ENCODE assay signal across 10 mouse cellular contexts in genomic region chr4:119948922-119949614, GRCm38 (mm10).
DNase-seq lines count a peak whose midpoint lies in the region; ATAC-seq and TF ChIP-seq lines count a peak whose summit lies in the region.
"Had no signal": no experiment of that assay in that cellular context is flagged by ENCODE, and none has a peak within 500 bp of the region (broad histone marks: within the 10 kb centered on the region; RNA-seq: fewer than 3 reads in every experiment).

No protein-coding gene starts in this region.

- H3K9me3 ChIP-seq in kidney, embryonic 15.5 days (replicated peaks): no peaks in the 10 kb centered on the region
- H3K9me3 ChIP-seq in midbrain, postnatal 0 days (ENCODE audit: low read length): no peaks in the 10 kb centered on the region
- H3K9me3 ChIP-seq: liver, embryonic 12.5 days had no signal

- peak; percentile 49 for DNase-seq in adrenal gland, adult 8-10 months
- DNase-seq in adrenal gland, adult 18-20 months (ENCODE audit: low spot score in 2 of 2): no peak
- DNase-seq in layer of hippocampus, adult 2 months (ENCODE audit: low spot score in 2 of 2): no peak
- no peak for DNase-seq in layer of hippocampus, postnatal 36 days
- DNase-seq in adrenal gland, postnatal 36 days: peak; percentile 39 to 50
- no peak for DNase-seq in midbrain, postnatal 0 days (ENCODE audit: low spot score)

- H3K27ac ChIP-seq in layer of hippocampus, adult 2 months: peak overlapping the region; percentile 61
- H3K27ac ChIP-seq in kidney, embryonic 15.5 days: no peak overlapping the region
- no peak overlapping the region for H3K27ac ChIP-seq in midbrain, postnatal 0 days (ENCODE audit: low read depth, low read length)
- H3K27ac ChIP-seq: hindbrain, embryonic 12.5 days; liver, embryonic 12.5 days had no signal

- H3K4me1 ChIP-seq in kidney, embryonic 15.5 days: no peaks in the 10 kb centered on the region
- peaks cover 6% of the 10 kb centered on the region; the same call in 1 of the 2 replicates for H3K4me1 ChIP-seq in midbrain, postnatal 0 days (ENCODE audit: insufficient read depth, low read length)
- H3K4me1 ChIP-seq: liver, embryonic 12.5 days had no signal

- H3K79me2 ChIP-seq in myocyte (ENCODE audit: control insufficient read depth, insufficient read depth): no peaks in the 10 kb centered on the region

- no peak overlapping the region for H3K9ac ChIP-seq in kidney, embryonic 15.5 days
- no peak overlapping the region for H3K9ac ChIP-seq in midbrain, postnatal 0 days (replicated peaks; ENCODE audit: low read length, poor library complexity, severe bottlenecking)
- H3K9ac ChIP-seq: hindbrain, embryonic 12.5 days; liver, embryonic 12.5 days had no signal

- no peak for TF ChIP-seq POLR2A in myocyte (IDR thresholded peaks at IDR 0.05; ENCODE audit: insufficient read length, low read depth)

- no peak overlapping the region for H3ac ChIP-seq in myocyte (ENCODE audit: control insufficient read depth, insufficient read length)

- no peaks in the 10 kb centered on the region for H3K36me3 ChIP-seq in myocyte (ENCODE audit: control insufficient read depth, insufficient read depth)
- H3K36me3 ChIP-seq in kidney, embryonic 15.5 days: no peaks in the 10 kb centered on the region
- no peaks in the 10 kb centered on the region for H3K36me3 ChIP-seq in midbrain, postnatal 0 days (ENCODE audit: insufficient read depth, low read length)
- H3K36me3 ChIP-seq: hindbrain, embryonic 12.5 days; liver, embryonic 12.5 days had no signal

- ATAC-seq in kidney, embryonic 15.5 days (replicated peaks; ENCODE audit: low FRiP score): no peak
- ATAC-seq in midbrain, postnatal 0 days (ENCODE audit: low FRiP score): no peak
- ATAC-seq: liver, embryonic 12.5 days had no signal

- H3K4me2 ChIP-seq in myocyte (ENCODE audit: low read depth): no peak overlapping the region
- H3K4me2 ChIP-seq in kidney, embryonic 15.5 days: no peak overlapping the region
- no peak overlapping the region for H3K4me2 ChIP-seq in midbrain, postnatal 0 days (ENCODE audit: low read depth, low read length, poor library complexity, severe bottlenecking)
- H3K4me2 ChIP-seq: hindbrain, embryonic 12.5 days; liver, embryonic 12.5 days had no signal

- 75% methylated on average over 12 of the region's 12 CpGs for WGBS in kidney, embryonic 15.5 days
- WGBS in midbrain, postnatal 0 days: 70% methylated on average over 12 of the region's 12 CpGs

- TF ChIP-seq CTCF in layer of hippocampus, adult 2 months (conservative IDR thresholded peaks at IDR 0.05): no peak
- TF ChIP-seq CTCF in midbrain, postnatal 0 days (IDR thresholded peaks at IDR 0.05): no peak

- no peaks in the 10 kb centered on the region for H3K27me3 ChIP-seq in myocyte (ENCODE audit: control insufficient read depth, insufficient read depth, insufficient read length)
- H3K27me3 ChIP-seq in kidney, embryonic 15.5 days: no peaks in the 10 kb centered on the region
- no peaks in the 10 kb centered on the region for H3K27me3 ChIP-seq in midbrain, postnatal 0 days (ENCODE audit: insufficient read depth, low read length)
- H3K27me3 ChIP-seq: hindbrain, embryonic 12.5 days; liver, embryonic 12.5 days had no signal

- no peak overlapping the region for H3K4me3 ChIP-seq in layer of hippocampus, adult 2 months
- no peak overlapping the region for H3K4me3 ChIP-seq in myocyte
- no peak overlapping the region for H3K4me3 ChIP-seq in kidney, embryonic 15.5 days (replicated peaks)
- H3K4me3 ChIP-seq in midbrain, postnatal 0 days (ENCODE audit: low read depth, low read length): no peak overlapping the region
- H3K4me3 ChIP-seq: hindbrain, embryonic 12.5 days; liver, embryonic 12.5 days had no signal

TF ChIP-seq in myocyte, 11 proteins besides CTCF, POLR2A, EP300 and RAD21:
- peak in 1 of 3 experiments; percentile 28 for TF ChIP-seq MYOG (IDR thresholded peaks at IDR 0.05; ENCODE audit: control insufficient read depth in 1 of 3, insufficient read depth in 1 of 3, insufficient read length in 2 of 3, low read depth in 2 of 3)
- no peak for TF ChIP-seq MAX (IDR thresholded peaks at IDR 0.05; ENCODE audit: low read depth)
- no peak for TF ChIP-seq CEBPB (IDR thresholded peaks at IDR 0.05; ENCODE audit: insufficient read depth, poor library complexity, severe bottlenecking)
- no peak for TF ChIP-seq SRF (IDR thresholded peaks at IDR 0.05; ENCODE audit: control insufficient read depth, insufficient read length, low read depth)
- TF ChIP-seq MYOD1 (IDR thresholded peaks at IDR 0.05; ENCODE audit: control insufficient read depth in 1 of 3, insufficient read length in 2 of 3, low read depth in 2 of 3): peak in 2 of 3 experiments; percentile 77 to 81

Comparison
In these comparisons a context has a peak if more than half of its experiments do, and no peak if none do; other contexts are left out.
1. DNase-seq: peak in adrenal gland, adult 8-10 months (single experiment) and adrenal gland, postnatal 36 days (2 of 2); none in adrenal gland, adult 18-20 months (0 of 2), layer of hippocampus, adult 2 months (0 of 2), layer of hippocampus, postnatal 36 days (0 of 2) and midbrain, postnatal 0 days (single experiment).